Mouse (Mus musculus): ENCODE measurements around the gene Gm20715. TPM values are rescaled to one million over a fixed set of nuclear protein-coding genes. Genes with fewer than 3 reads are reported as not detected.
"Not testable (repeated sequence)": the region's sequence is repeated elsewhere in the genome, so short reads cannot be mapped to it uniquely, and the experiment has no call there.

Gm20715 gene
- polyA plus RNA-seq (2015; fragmentation: Nextera tagmentation; extraction: Ambion mirVana) = not detected in 2 replicates

DNA sequence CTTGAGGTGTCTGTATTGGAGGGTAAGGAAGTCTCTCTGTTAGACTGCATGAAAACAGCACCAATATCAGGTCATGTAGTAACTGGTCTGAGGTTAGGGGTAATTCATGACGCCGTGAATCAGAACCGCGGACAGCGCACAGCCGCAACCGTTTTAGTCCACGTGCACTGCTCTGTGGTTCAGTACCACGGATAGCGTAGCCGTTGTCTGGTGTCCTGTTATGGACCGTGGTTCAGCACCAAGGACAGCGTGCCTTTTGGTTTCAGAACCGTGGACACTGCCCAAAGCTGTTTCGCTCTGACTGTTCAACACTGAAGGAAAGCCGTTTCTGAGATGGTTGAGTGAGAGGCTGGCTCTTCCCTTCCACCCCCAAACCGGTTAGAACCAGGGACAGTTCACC, at the start of gene Gm20715:
Gene Gm20715, plus strand, starts transcription at position 235 of the 400 bp plus-strand sequence.
- 2% methylated on average over 17 of the region's 17 CpGs for WGBS
- Histone ChIP-seq H3K4me1 (no peaks in the 10 kb centered on the region), H3K9ac (no peak within 1 kb of the TSS), H3K4me3 (no peak within 1 kb of the TSS), H3K36me3 (no peaks in the 10 kb centered on the region), H3K9me3 (no peaks in the 10 kb centered on the region), H3K4me2 (no peak within 1 kb of the TSS), H3K27ac (no peak within 1 kb of the TSS), H3K27me3 (no peaks in the 10 kb centered on the region; the same call in 1 of the 2 replicates)
- ATAC-seq (ENCODE audit: insufficient number of reproducible peaks, low FRiP score, low TSS enrichment, low read depth) = peak; percentile 79

DNA sequence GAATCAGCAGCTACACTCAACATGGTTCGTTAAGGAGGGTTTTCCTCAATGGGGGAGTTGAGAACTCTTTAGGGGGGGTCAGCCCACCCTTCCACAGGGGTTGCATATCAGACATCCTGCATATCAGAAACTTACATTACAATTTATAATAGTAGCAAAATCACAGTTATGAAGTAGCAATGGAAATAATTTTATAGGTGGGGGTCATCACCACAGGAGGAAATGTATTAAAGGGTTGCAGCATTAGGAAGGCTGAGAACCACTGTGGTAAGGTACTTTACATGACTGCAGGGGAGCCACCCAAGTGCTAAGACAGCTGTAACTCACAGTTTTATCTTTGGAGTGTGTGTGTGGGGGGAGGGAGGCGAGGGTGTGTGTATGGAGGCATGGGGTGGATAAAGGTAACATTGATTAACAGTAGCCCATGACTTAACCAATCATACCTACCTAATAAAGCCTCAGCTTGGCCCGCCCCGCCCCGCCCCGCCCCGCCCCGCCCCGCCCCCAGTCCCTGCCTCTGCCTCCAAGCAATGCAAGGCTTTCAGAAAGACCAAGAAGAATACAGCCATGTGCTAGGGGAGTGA, 49.5 kb upstream of the Gm20715 start:
- no peak overlapping the region for H3K27ac ChIP-seq
- H3K9ac ChIP-seq = no peak overlapping the region
- no peak overlapping the region for H3K4me3 ChIP-seq
- H3K4me1 ChIP-seq = no peaks in the 10 kb centered on the region
- no peaks in the 10 kb centered on the region for H3K9me3 ChIP-seq
- WGBS = 16% methylated on average over 9 of the region's 9 CpGs
- H3K27me3 ChIP-seq = no peaks in the 10 kb centered on the region
- ATAC-seq (ENCODE audit: insufficient number of reproducible peaks, low FRiP score, low TSS enrichment, low read depth) = no peak
- H3K4me2 ChIP-seq = no peak overlapping the region
- no peaks in the 10 kb centered on the region for H3K36me3 ChIP-seq

DNA sequence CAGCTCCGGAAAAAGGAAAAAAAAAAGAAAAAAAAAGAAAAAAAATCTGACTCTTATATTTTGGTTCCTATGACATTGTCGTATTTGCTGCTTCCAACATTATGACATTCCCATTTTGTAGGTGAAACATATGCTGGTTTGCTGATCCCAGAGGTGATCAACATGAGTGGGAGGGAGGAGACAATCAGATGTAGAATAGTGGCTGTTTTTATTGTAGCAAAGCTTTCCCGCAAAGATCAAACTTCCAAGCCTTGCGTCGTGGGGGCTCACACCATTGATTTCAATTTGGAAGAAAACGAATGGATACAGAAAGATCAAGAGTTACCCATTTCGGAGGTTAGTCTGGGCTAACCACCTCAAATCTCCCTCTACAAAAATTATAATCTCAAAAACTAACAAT, 48.3 kb upstream of the Gm20715 start:
- H3K4me2 ChIP-seq = peak overlapping the region; percentile 67
- no peak for ATAC-seq (ENCODE audit: insufficient number of reproducible peaks, low FRiP score, low TSS enrichment, low read depth)
- H3K4me3 ChIP-seq = peak overlapping the region; percentile 61
- no peaks in the 10 kb centered on the region for H3K27me3 ChIP-seq
- no peaks in the 10 kb centered on the region for H3K36me3 ChIP-seq
- WGBS = 25% methylated on average over 7 of the region's 7 CpGs
- H3K9ac ChIP-seq = peak overlapping the region; percentile 31; the same call in 1 of the 2 replicates
- H3K4me1 ChIP-seq = no peaks in the 10 kb centered on the region
- H3K9me3 ChIP-seq = no peaks in the 10 kb centered on the region
- peak overlapping the region; percentile 83 for H3K27ac ChIP-seq

DNA sequence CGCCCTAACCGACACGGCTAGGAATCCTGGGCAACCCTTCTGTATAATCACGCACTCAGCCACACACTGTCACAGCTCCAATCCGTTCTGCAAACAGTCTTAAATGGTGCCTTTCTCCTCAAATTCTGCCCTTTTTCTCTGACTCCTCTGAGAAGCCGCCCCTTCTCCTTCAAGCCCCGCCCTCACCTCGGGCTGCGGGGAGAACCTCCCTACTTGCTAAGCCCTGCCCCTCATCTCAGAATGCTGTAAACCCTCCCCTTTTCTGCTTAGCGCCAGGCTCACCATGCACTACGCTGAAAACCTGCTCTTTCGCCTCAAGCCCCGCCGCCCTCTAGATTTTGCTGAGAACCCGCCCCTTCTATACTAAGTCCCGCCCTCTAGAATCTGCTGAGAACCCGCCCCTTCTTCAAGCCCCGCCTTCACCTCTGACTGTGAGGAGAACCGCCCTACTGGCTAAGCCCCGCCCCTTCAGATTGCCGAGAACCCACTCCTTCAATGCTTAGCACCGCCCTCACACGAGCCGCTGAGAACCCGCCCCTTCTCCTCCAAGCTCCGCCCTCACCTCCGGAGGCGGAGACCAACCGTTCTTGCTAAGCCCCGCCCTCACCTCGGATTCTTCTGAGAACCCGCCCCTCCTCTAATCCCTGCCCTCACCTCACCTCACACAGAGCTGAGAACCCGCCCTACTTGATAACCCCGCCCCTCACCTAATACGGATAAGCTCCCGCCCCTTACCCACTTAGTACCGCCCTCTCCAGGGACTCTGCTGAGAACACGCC, 47.6 kb upstream of the Gm20715 start:
- H3K4me1 ChIP-seq = no peaks in the 10 kb centered on the region
- peak overlapping the region; percentile 67 for H3K4me2 ChIP-seq
- H3K27ac ChIP-seq = peak overlapping the region; percentile 92
- H3K9ac ChIP-seq = peak overlapping the region; percentile 31; the same call in 1 of the 2 replicates
- no peaks in the 10 kb centered on the region for H3K36me3 ChIP-seq
- under 1% methylated on average over 38 of the region's 38 CpGs for WGBS
- no peaks in the 10 kb centered on the region for H3K9me3 ChIP-seq
- peak overlapping the region; percentile 61 for H3K4me3 ChIP-seq
- H3K27me3 ChIP-seq = no peaks in the 10 kb centered on the region
- peak; percentile 94 for ATAC-seq (ENCODE audit: insufficient number of reproducible peaks, low FRiP score, low TSS enrichment, low read depth)

DNA sequence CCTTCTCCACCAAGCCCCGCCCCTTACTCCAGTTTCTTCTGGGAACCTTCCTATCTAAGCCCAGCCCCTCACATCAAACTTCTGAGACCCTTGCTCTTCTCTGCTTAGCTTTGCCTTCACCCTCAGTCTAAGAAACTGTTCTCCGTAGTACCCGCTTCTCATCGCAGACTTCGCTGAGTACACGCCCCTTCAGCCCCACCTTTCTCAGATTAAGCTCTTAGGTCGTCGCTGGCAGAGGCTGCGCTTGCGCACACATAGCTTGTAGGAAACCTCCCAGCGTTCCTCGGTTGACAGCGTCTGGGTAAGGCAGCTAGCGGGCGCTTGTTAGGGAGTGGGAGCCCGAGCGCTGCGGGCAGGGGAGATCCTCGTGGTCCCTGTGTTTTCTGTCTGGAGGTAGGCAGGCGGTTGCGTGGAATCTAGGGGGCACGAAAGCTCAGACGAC, 47.0 kb upstream of the Gm20715 start, which contains the start of gene Zfp78:
Gene Zfp78, plus strand, starts transcription at position 234 of the 442 bp plus-strand sequence.
- peak within 1 kb of the TSS; percentile 67 for H3K4me2 ChIP-seq
- ATAC-seq (ENCODE audit: insufficient number of reproducible peaks, low FRiP score, low TSS enrichment, low read depth) = peak; percentile 77
- no peaks in the 10 kb centered on the region for H3K27me3 ChIP-seq
- 0% methylated on average over 23 of the region's 23 CpGs for WGBS
- no peaks in the 10 kb centered on the region for H3K4me1 ChIP-seq
- H3K9ac ChIP-seq = peak within 1 kb of the TSS; percentile 45
- H3K4me3 ChIP-seq = peak within 1 kb of the TSS; percentile 61
- H3K36me3 ChIP-seq = no peaks in the 10 kb centered on the region
- peak within 1 kb of the TSS; percentile 92 for H3K27ac ChIP-seq
- no peaks in the 10 kb centered on the region for H3K9me3 ChIP-seq

DNA sequence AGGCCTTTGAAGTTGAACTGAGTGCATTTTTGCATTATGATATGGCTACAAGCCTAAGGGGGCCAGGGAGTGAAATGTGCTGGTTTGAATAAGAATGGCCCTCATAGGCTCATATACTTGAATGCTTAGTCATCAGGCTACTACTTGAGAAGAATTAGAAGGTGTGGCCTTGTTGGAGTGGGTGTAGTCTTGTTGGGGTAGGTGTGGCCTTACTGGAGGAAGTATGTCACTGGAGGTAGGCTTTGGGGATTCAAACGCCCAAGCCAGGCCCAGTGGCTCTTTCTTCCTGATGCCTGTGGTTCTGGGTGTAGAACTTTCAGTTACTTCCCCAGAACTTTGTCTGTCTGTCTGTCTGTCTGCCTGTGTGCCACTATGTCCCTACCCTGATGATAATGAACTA, 45.3 kb upstream of the Gm20715 start:
- no peak for ATAC-seq (ENCODE audit: insufficient number of reproducible peaks, low FRiP score, low TSS enrichment, low read depth)

DNA sequence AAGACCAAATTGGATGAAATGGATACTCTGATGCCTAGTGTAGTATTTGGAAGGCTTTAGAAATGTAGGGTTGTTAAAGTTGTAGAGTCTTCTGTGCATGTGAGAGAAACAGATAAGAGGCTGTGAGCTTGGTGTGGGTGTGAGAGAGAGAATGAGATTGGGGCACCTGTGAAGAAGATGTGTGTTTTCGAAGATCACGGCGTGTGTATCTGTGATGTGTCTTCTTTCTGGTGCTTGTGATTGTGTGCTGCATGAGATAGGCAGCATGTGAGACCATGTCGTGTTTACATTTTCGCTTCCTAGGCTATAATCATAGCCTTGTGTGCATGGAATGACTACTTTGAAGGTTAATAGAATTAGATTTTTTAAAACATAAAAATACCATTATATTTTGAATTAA, 42.9 kb upstream of the Gm20715 start:
- H3K4me2 ChIP-seq = no peak overlapping the region
- no peaks in the 10 kb centered on the region for H3K9me3 ChIP-seq
- H3K27ac ChIP-seq = no peak overlapping the region
- H3K4me1 ChIP-seq = no peaks in the 10 kb centered on the region
- H3K27me3 ChIP-seq = no peaks in the 10 kb centered on the region
- no peak overlapping the region for H3K4me3 ChIP-seq
- WGBS = 85% methylated on average over 5 of the region's 5 CpGs
- 0 out of 2 replicates have a peak, but pooled peaks cover under 1% of the 10 kb centered on the region for H3K36me3 ChIP-seq
- no peak overlapping the region for H3K9ac ChIP-seq
- no peak for ATAC-seq (ENCODE audit: insufficient number of reproducible peaks, low FRiP score, low TSS enrichment, low read depth)

More for the DNA sequence above, 45.3 kb upstream of the Gm20715 start:
- H3K36me3 ChIP-seq = no peaks in the 10 kb centered on the region
- H3K9ac ChIP-seq = no peak overlapping the region
- H3K4me1 ChIP-seq = no peaks in the 10 kb centered on the region
- no peak overlapping the region for H3K27ac ChIP-seq
- no peaks in the 10 kb centered on the region for H3K9me3 ChIP-seq
- H3K27me3 ChIP-seq = no peaks in the 10 kb centered on the region
- no peak overlapping the region for H3K4me3 ChIP-seq
- 58% methylated on average over 1 of the region's 1 CpGs for WGBS
- H3K4me2 ChIP-seq = no peak overlapping the region

DNA sequence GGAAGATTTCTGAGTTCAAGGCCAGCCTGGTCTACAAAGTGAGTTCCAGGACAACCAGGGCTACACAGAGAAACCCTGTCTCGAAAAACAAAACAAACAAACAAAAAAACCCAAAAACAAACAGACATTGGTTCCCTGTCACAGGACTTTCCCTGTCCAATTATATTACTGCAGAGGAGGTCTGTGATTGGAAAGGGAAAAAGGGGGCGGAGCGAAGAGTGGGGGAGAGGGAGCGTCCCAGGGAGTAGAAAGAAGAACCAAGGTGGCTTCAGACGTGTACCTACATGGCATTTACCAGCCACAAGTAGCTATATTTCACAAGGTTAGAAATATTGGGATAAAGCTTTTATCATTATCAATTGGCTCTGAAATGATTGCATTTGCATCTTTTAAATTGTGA, 41.9 kb upstream of the Gm20715 start:
- H3K27me3 ChIP-seq; H3K9me3 ChIP-seq; H3K36me3 ChIP-seq; ATAC-seq (ENCODE audit: insufficient number of reproducible peaks, low FRiP score, low TSS enrichment, low read depth); H3K27ac ChIP-seq; H3K4me2 ChIP-seq; H3K4me3 ChIP-seq; H3K4me1 ChIP-seq; H3K9ac ChIP-seq: not testable (repeated sequence)
- WGBS = 79% methylated on average over 5 of the region's 5 CpGs

DNA sequence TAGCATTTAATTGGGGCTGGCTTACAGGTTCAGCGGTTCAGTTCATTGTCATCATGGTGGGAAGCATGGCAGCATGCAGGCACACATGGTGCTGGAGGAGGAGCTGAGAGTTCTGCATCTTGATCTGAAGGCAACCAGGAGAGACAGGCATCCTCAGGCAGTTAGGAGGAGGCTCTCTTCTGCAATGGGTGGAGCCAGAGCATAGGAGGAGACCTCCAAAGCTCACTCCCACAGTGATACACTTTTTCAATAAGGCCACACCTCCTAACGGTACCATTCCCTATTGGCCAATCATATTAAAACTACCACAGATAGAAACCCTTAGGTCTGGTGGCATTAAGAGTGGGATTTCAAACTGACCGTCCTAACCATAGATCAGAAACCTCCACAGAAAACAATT, 40.6 kb upstream of the Gm20715 start:
- Histone ChIP-seq H3K4me1 (no peaks in the 10 kb centered on the region), H3K9me3 (no peaks in the 10 kb centered on the region), H3K9ac (no peak overlapping the region), H3K27ac (no peak overlapping the region), H3K27me3 (no peaks in the 10 kb centered on the region), H3K36me3 (0 out of 2 replicates have a peak, but pooled peaks cover 4% of the 10 kb centered on the region), H3K4me2 (no peak overlapping the region), H3K4me3 (no peak overlapping the region)
- ATAC-seq (ENCODE audit: insufficient number of reproducible peaks, low FRiP score, low TSS enrichment, low read depth) = no peak
- 75% methylated on average over 3 of the region's 3 CpGs for WGBS

DNA sequence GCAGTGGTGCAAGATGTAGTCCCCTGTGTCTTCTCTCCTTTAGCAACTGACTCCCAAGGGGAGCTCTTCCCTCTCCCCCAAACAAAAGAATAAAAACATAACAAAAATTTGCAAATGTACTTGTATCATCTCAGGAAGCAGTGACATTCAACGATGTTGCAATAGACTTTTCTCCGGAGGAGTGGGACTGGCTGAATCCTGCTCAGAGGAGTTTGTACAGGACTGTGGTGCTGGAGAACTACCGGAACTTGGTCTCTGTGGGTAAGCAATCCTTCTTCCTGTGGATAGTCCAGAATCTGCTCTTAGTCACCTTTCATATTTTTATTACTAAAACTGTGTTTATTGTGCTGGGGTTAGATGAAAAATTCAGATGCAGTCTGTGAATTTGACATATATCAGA, 37.1 kb upstream of the Gm20715 start:
- no peak overlapping the region for H3K4me2 ChIP-seq
- H3K36me3 ChIP-seq = 0 out of 2 replicates have a peak, but pooled peaks cover 4% of the 10 kb centered on the region
- no peak for ATAC-seq (ENCODE audit: insufficient number of reproducible peaks, low FRiP score, low TSS enrichment, low read depth)
- H3K27me3 ChIP-seq = no peaks in the 10 kb centered on the region
- H3K27ac ChIP-seq = no peak overlapping the region
- no peaks in the 10 kb centered on the region for H3K9me3 ChIP-seq
- H3K4me1 ChIP-seq = no peaks in the 10 kb centered on the region
- no peak overlapping the region for H3K4me3 ChIP-seq
- 91% methylated on average over 3 of the region's 3 CpGs for WGBS
- H3K9ac ChIP-seq = no peak overlapping the region

DNA sequence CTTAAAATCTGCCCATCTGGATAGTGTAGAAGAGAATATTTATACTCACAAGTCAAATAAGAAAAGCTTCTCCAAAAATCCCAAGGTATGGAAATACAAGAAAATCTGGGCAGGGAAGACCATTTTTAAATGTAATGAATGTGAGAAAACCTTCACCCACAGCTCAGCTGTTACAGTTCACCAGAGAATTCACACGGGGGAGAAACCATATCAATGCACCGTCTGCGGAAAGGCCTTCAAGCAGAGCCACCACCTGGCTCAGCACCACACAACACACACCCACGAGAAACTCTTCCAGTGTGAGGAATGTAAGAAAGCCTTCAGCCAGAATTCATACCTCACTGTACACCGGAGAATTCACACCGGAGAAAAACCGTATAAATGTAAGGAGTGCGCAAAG, 31.6 kb upstream of the Gm20715 start:
- Histone ChIP-seq H3K4me2 (no peak overlapping the region), H3K4me1 (peaks cover 10% of the 10 kb centered on the region), H3K9ac (no peak overlapping the region), H3K27me3 (no peaks in the 10 kb centered on the region), H3K9me3 (no peaks in the 10 kb centered on the region), H3K36me3 (peaks cover 3% of the 10 kb centered on the region; the same call in 1 of the 2 replicates), H3K27ac (no peak overlapping the region), H3K4me3 (no peak overlapping the region)
- ATAC-seq (ENCODE audit: insufficient number of reproducible peaks, low FRiP score, low TSS enrichment, low read depth) = no peak
- WGBS = 81% methylated on average over 8 of the region's 8 CpGs

DNA sequence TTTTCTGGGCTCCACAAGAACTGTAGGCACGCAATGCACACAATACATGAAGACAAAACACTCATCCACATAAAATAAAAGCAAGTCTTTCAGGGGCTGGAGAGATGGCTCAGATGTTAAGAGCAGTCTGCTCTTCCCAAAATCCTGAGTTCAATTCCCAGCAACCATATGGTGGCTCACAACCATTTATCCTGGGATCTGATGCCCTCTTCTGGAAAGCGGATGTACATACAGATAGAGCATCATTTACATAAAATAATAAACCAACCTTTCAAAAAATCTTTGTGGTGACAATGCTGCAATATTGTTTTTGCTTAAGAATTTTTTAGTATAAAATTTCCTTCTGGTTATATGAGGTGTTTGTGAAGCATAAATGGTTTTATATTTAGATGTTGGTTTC, 28.6 kb upstream of the Gm20715 start:
- H3K4me3 ChIP-seq = no peak overlapping the region
- H3K4me1 ChIP-seq = peaks cover 14% of the 10 kb centered on the region
- no peaks in the 10 kb centered on the region for H3K27me3 ChIP-seq
- ATAC-seq (ENCODE audit: insufficient number of reproducible peaks, low FRiP score, low TSS enrichment, low read depth) = no peak
- H3K9ac ChIP-seq = no peak overlapping the region
- WGBS = 83% methylated on average over 2 of the region's 2 CpGs
- H3K27ac ChIP-seq = no peak overlapping the region
- H3K9me3 ChIP-seq = no peaks in the 10 kb centered on the region
- no peak overlapping the region for H3K4me2 ChIP-seq
- H3K36me3 ChIP-seq = peaks cover 3% of the 10 kb centered on the region; the same call in 1 of the 2 replicates

Data from limb, embryonic 15.5 days (tissue).